Mouse (Mus musculus) midbrain, embryonic 12.5 days (tissue): ENCODE measurements around the gene Npdc1. TPM values are rescaled to one million over a fixed set of nuclear protein-coding genes. Genes with fewer than 3 reads are reported as not detected.

Source experiments
- ATAC-seq: fragments of 200-750 bp; cut with Nextera tagmentation; 2 replicates; pipeline ENCODE4 v1.8.0; 2017; ENCODE audit warnings: low read depth, moderate TSS enrichment, moderate library complexity; ENCODE audit not compliant: low FRiP score
- H3K27ac ChIP-seq: fragments of 300-500 bp; sonication (generic); replicated peaks from 2 replicates; pipeline ENCODE4 v1.5.1; 2016; ENCODE audit warnings: mild to moderate bottlenecking
- H3K27me3 ChIP-seq: fragments of 300-500 bp; sonication (generic); 2 replicates; pipeline ENCODE4 v1.6.1; 2016; ENCODE audit warnings: mild to moderate bottlenecking
- H3K36me3 ChIP-seq: fragments of 300-500 bp; sonication (generic); 2 replicates; pipeline ENCODE4 v1.6.1; 2016
- H3K4me1 ChIP-seq: fragments of 300-500 bp; sonication (generic); 2 replicates; pipeline ENCODE4 v1.6.1; 2016
- H3K4me2 ChIP-seq: fragments of 300-500 bp; sonication (generic); replicated peaks from 2 replicates; pipeline ENCODE4 v1.6.1; 2016; ENCODE audit warnings: mild to moderate bottlenecking, moderate library complexity
- H3K4me3 ChIP-seq: fragments of 300-500 bp; sonication (generic); 2 replicates; pipeline ENCODE4 v1.5.1; 2016; ENCODE audit warnings: mild to moderate bottlenecking
- H3K9ac ChIP-seq: fragments of 300-500 bp; sonication (generic); replicated peaks from 2 replicates; pipeline ENCODE4 v1.6.1; 2016; ENCODE audit warnings: mild to moderate bottlenecking, moderate library complexity
- H3K9me3 ChIP-seq: fragments of 300-500 bp; sonication (generic); 2 replicates; pipeline ENCODE4 v1.6.1; 2016; ENCODE audit warnings: mild to moderate bottlenecking
- WGBS: fragments of 180-500 bp; shearing (Covaris S2); methylation state at CpG from one replicate; pipeline ENCODE4 v1.1.7; 2016; 5-methylcytosine and 5-hydroxymethylcytosine counted together
- microRNA-seq: library from miRNA; unstranded; fragments of <30 nt; microRNA quantifications from one replicate; pipeline ENCODE4, GENCODE M21; 2017
- polyA plus RNA-seq: library from polyadenylated mRNA; unstranded; fragments of >200 nt; fragmentation: Nextera tagmentation; extraction: Ambion mirVana; gene quantifications from 2 replicates; pipeline ENCODE4 v1.2.1, GENCODE M21; 2016

Gene Npdc1
- polyA plus RNA-seq, 1 experiment from 2014 or later: 216 TPM

- no peak overlapping the region for H3K4me2 ChIP-seq
- no peak overlapping the region for H3K27ac ChIP-seq
- no peak overlapping the region for H3K9ac ChIP-seq
- no peaks in the 10 kb centered on the region for H3K4me1 ChIP-seq
- H3K27me3 ChIP-seq: no peaks in the 10 kb centered on the region
- H3K9me3 ChIP-seq: no peaks in the 10 kb centered on the region
- H3K36me3 ChIP-seq: peaks cover 56% of the 10 kb centered on the region
- ATAC-seq: no peak
- WGBS: 94% methylated on average over 10 of the region's 10 CpGs
- H3K4me3 ChIP-seq: no peak overlapping the region
Measured at GRCm38 (mm10) chr2:25436286-25436820, 37.2 kb downstream of the Npdc1 start.

DNA sequence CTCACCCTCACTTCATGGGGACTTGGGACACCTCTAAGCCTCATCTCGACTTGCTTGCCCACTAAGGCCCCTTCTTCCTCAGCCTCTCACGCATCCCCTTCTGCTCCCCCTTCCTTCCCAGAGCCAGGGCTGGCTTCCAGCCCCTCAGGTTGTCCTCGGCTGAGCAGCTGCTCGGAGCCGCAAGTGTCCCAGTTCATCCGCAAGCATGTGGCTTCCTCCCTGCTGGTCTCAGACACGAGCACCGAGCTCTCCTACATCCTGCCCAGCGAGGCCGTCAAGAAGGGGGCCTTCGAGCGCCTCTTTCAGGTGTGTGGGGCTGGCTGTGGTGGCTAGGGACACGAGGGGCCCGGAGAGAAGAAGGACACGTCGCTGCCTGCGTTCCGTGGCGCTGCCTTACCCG lies 41.9 kb downstream of the Npdc1 start:
- Histone ChIP-seq H3K27me3 (no peaks in the 10 kb centered on the region), H3K27ac (no peak overlapping the region), H3K9me3 (no peaks in the 10 kb centered on the region), H3K9ac (no peak overlapping the region), H3K4me3 (no peak overlapping the region), H3K4me1 (no peaks in the 10 kb centered on the region), H3K36me3 (peaks cover 95% of the 10 kb centered on the region), H3K4me2 (no peak overlapping the region)
- ATAC-seq: no peak
- WGBS: 88% methylated on average over 20 of the region's 20 CpGs

- H3K4me2 ChIP-seq: no peak overlapping the region
- no peak overlapping the region for H3K27ac ChIP-seq
- no peak overlapping the region for H3K9ac ChIP-seq
- no peaks in the 10 kb centered on the region for H3K4me1 ChIP-seq
- peaks cover 95% of the 10 kb centered on the region for H3K36me3 ChIP-seq
- 96% methylated on average over 14 of the region's 14 CpGs for WGBS
- H3K9me3 ChIP-seq: no peaks in the 10 kb centered on the region
- no peak for ATAC-seq
- no peak overlapping the region for H3K4me3 ChIP-seq
- no peaks in the 10 kb centered on the region for H3K27me3 ChIP-seq
Measured at GRCm38 (mm10) chr2:25442682-25443081, 43.5 kb downstream of the Npdc1 start.

DNA sequence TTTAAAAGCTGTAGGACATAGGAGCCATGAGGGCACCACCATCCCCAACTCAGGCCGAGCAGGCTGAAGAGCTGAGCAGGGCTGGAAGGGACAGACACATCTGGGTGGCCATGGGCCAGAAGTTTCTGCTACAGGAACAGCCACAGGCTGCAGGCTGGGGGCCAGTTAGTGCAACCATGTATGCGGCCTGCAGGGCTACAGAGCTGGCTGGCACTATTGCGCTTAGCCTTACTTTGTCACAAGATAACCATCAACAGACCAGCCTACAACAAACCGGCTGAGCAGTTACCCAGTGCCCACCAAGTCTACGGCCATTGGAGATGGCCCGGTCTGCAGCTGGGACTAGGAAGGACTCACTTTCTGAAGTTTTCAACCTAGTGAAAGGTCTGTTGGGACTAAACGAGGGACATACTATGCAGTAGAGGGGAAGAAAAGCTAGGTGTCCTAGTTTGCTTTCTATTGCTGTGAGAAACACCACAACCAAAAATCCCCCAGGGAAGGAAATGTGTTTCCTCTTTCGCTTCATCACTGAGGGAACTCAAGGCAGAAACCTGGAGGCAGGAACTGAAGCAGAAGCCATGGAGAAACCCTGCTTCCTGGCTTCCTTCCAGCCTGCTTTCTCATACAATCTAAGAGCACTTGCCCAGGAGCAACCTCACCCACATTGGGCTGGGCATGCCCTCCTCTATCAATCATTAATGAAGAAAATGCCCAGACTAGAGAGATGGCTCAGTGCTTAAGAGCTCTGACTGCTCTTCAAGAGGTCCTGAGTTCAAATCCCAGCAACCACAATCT lies 51.9 kb downstream of the Npdc1 start:
- WGBS: 86% methylated on average over 8 of the region's 8 CpGs
- no peak overlapping the region for H3K4me3 ChIP-seq

DNA sequence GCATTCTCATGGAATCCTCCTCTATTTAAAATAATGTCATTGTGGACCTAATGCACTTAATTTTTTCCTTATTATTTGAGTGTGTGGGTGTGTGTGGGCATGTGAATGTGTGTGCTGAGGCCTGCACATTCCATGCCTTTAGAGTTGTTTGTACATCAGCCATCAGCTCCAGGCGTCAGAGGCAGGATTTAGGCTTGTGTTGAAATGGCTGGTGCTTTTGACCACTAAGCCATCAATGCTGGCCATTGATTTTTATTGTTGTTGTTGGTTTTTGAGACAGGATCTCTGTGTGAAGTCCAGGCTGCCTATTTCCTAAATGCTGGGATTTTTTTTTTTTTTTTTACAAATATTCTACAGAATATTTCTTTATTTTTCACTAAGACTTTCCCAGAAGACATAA lies 53.8 kb downstream of the Npdc1 start:
- WGBS: 45% methylated on average over 1 of the region's 1 CpGs
- no peaks in the 10 kb centered on the region; the same call in 1 of the 2 replicates for H3K27me3 ChIP-seq
- H3K27ac ChIP-seq: no peak overlapping the region
- no peak for ATAC-seq
- H3K4me3 ChIP-seq: no peak overlapping the region
- no peaks in the 10 kb centered on the region for H3K9me3 ChIP-seq
- no peak overlapping the region for H3K9ac ChIP-seq
- no peak overlapping the region for H3K4me2 ChIP-seq
- H3K36me3 ChIP-seq: peaks cover 6% of the 10 kb centered on the region
- H3K4me1 ChIP-seq: no peaks in the 10 kb centered on the region

More for the DNA sequence above, 51.9 kb downstream of the Npdc1 start:
- no peak overlapping the region for H3K9ac ChIP-seq
- no peaks in the 10 kb centered on the region for H3K4me1 ChIP-seq
- H3K27ac ChIP-seq: no peak overlapping the region
- peaks cover 23% of the 10 kb centered on the region for H3K36me3 ChIP-seq
- no peak for ATAC-seq
- H3K9me3 ChIP-seq: no peaks in the 10 kb centered on the region
- H3K27me3 ChIP-seq: no peaks in the 10 kb centered on the region; the same call in 1 of the 2 replicates
- no peak overlapping the region for H3K4me2 ChIP-seq

DNA sequence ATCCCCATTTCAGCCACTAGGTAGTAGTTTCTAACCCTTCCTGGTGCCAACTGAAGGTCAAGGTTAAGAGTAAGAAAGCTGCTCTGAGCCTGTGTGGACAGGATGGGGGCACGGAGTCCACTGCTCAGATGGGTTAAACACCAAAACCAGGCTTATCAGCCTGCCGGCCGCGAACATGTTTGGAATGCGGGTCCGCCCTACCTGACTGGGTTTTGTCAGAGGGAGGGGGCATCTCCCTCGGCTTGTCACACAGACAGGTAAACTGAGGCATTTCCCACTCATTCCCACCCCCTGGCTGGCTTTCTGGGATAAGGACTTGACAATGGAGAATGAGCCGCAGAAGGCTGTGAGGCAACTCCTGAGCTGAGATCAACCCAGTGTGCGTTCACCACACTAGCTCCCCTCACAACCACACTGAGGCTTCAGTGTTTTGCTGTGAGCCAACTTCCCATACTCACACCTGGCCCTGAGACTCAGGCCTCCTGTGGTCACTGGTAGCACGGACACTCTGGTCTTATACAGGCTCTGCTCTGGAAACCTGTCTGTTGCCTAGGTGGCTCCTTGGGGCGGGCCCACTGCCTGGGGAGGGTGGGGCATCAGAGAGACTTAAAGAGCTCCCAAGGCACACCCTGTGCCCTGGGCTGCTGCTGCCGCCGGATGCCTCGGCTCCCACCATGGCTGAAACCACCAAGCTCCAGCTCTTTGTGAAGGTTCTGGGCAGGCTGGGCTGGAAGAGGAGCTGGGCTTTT lies 57.2 kb downstream of the Npdc1 start, which contains the start of gene Clic3:
Gene Clic3, plus strand, starts transcription at position 634 of the 749 bp plus-strand sequence.
- 65% methylated on average over 14 of the region's 14 CpGs for WGBS
- no peaks in the 10 kb centered on the region; the same call in 1 of the 2 replicates for H3K27me3 ChIP-seq
- no peak within 1 kb of the TSS for H3K4me3 ChIP-seq
- H3K4me2 ChIP-seq: no peak within 1 kb of the TSS
- H3K9ac ChIP-seq: 0 out of 2 replicates have a peak within 1 kb of the TSS, but pooled peaks have one; percentile 17
- peaks cover 15% of the 10 kb centered on the region for H3K4me1 ChIP-seq
- no peaks in the 10 kb centered on the region for H3K9me3 ChIP-seq
- peaks cover 14% of the 10 kb centered on the region for H3K36me3 ChIP-seq
- no peak within 1 kb of the TSS for H3K27ac ChIP-seq
- no peak for ATAC-seq

GRCm38 (mm10) chr2:25457022-25457896 lies 58.1 kb downstream of the Npdc1 start:
- no peak for ATAC-seq
- 88% methylated on average over 9 of the region's 9 CpGs for WGBS
- 0 out of 2 replicates have a peak overlapping the region, but pooled peaks have one; percentile 17 for H3K9ac ChIP-seq
- no peaks in the 10 kb centered on the region; the same call in 1 of the 2 replicates for H3K27me3 ChIP-seq
- peaks cover 18% of the 10 kb centered on the region for H3K4me1 ChIP-seq
- no peak overlapping the region for H3K27ac ChIP-seq
- peaks cover 14% of the 10 kb centered on the region for H3K36me3 ChIP-seq
- no peaks in the 10 kb centered on the region for H3K9me3 ChIP-seq
- no peak overlapping the region for H3K4me3 ChIP-seq
- no peak overlapping the region for H3K4me2 ChIP-seq

GRCm38 (mm10) chr2:25458911-25459310 lies 59.8 kb downstream of the Npdc1 start:
- 87% methylated on average over 5 of the region's 5 CpGs for WGBS
- no peak overlapping the region for H3K4me2 ChIP-seq

More at GRCm38 (mm10) chr2:25458911-25459310, 59.8 kb downstream of the Npdc1 start:
- no peak overlapping the region for H3K9ac ChIP-seq
- H3K27me3 ChIP-seq: no peaks in the 10 kb centered on the region; the same call in 1 of the 2 replicates
- H3K4me3 ChIP-seq: no peak overlapping the region
- peaks cover 14% of the 10 kb centered on the region for H3K36me3 ChIP-seq
- no peaks in the 10 kb centered on the region for H3K9me3 ChIP-seq
- H3K4me1 ChIP-seq: peaks cover 18% of the 10 kb centered on the region
- no peak for ATAC-seq
- H3K27ac ChIP-seq: no peak overlapping the region

Small RNAs within 50 kb of the gene (microRNA-seq; reads per million reads assigned to microRNA genes)
- gene Mir3087: not detected

Other genes with a start within 250 kb of the Npdc1 start
- gene Nrarp, start 218.6 kb upstream of the Npdc1 start, polyA plus RNA-seq: 91.2 and 92.1 TPM in 2 replicates
- gene Tor4a, start 202.5 kb upstream of the Npdc1 start, polyA plus RNA-seq: 1.4 and 1.6 TPM in 2 replicates
- 118 and 123 TPM in 2 replicates for gene Nelfb, start 187.9 kb upstream of the Npdc1 start, polyA plus RNA-seq
- gene Stpg3, start 184.7 kb upstream of the Npdc1 start, polyA plus RNA-seq: not detected in 2 replicates
- 0.21 and 1.6 TPM in 2 replicates for gene Fam166a, start 180.6 kb upstream of the Npdc1 start, polyA plus RNA-seq
- gene Tubb4b, start 174.6 kb upstream of the Npdc1 start, polyA plus RNA-seq: 460 and 476 TPM in 2 replicates
- gene Slc34a3, start 165.0 kb upstream of the Npdc1 start, polyA plus RNA-seq: not detected in 2 replicates
- gene Rnf224, start 162.6 kb upstream of the Npdc1 start, polyA plus RNA-seq: not detected in 2 replicates
- 31.9 and 35.3 TPM in 2 replicates for gene Rnf208, start 157.1 kb upstream of the Npdc1 start, polyA plus RNA-seq
- not detected in 2 replicates for gene Cysrt1, start 156.9 kb upstream of the Npdc1 start, polyA plus RNA-seq
- 5.1 and 5.2 TPM in 2 replicates for gene AL732309.1, start 152.5 kb upstream of the Npdc1 start, polyA plus RNA-seq
- gene Tmem203, start 143.9 kb upstream of the Npdc1 start, polyA plus RNA-seq: 20.6 and 23.6 TPM in 2 replicates
- gene Tprn, start 136.7 kb upstream of the Npdc1 start, polyA plus RNA-seq: 10.1 and 10.2 TPM in 2 replicates
- gene Ssna1, start 126.9 kb upstream of the Npdc1 start, polyA plus RNA-seq: 210 and 216 TPM in 2 replicates
- gene Anapc2, start 126.9 kb upstream of the Npdc1 start, polyA plus RNA-seq: 143 and 144 TPM in 2 replicates
- gene Tmem210, start 111.2 kb upstream of the Npdc1 start, polyA plus RNA-seq: not detected in 2 replicates
- gene Lrrc26, start 109.4 kb upstream of the Npdc1 start, polyA plus RNA-seq: not detected in 2 replicates
- gene Grin1, start 80.2 kb upstream of the Npdc1 start, polyA plus RNA-seq: 6.1 and 8.2 TPM in 2 replicates
- 72.2 and 72.9 TPM in 2 replicates for gene Man1b1, start 67.0 kb upstream of the Npdc1 start, polyA plus RNA-seq
- 19.5 and 20.5 TPM in 2 replicates for gene Dpp7, start 43.0 kb upstream of the Npdc1 start, polyA plus RNA-seq
- 2.9 and 7.4 TPM in 2 replicates for gene Uap1l1, start 33.7 kb upstream of the Npdc1 start, polyA plus RNA-seq
- gene Sapcd2, start 27.0 kb upstream of the Npdc1 start, polyA plus RNA-seq: 52.1 and 52.3 TPM in 2 replicates
- 0.20 TPM in 2 replicates for gene Entpd2, start 3.5 kb upstream of the Npdc1 start, polyA plus RNA-seq
- 0.09 TPM in 1 of 2 replicates, not detected in the other for gene Fut7, start 23.9 kb downstream of the Npdc1 start, polyA plus RNA-seq
- 9.4 and 10.3 TPM in 2 replicates for gene Abca2, start 29.4 kb downstream of the Npdc1 start, polyA plus RNA-seq
- gene Clic3, start 57.5 kb downstream of the Npdc1 start, polyA plus RNA-seq: 2.5 and 2.9 TPM in 2 replicates
- 42.9 and 48.6 TPM in 2 replicates for gene Paxx, start 61.7 kb downstream of the Npdc1 start, polyA plus RNA-seq
- 1.5 and 1.8 TPM in 2 replicates for gene Ptgds, start 70.7 kb downstream of the Npdc1 start, polyA plus RNA-seq
- gene Lcn12, start 94.6 kb downstream of the Npdc1 start, polyA plus RNA-seq: not detected in 2 replicates
- gene Fbxw5, start 101.4 kb downstream of the Npdc1 start, polyA plus RNA-seq: 104 and 112 TPM in 2 replicates
- gene C8g, start 102.4 kb downstream of the Npdc1 start, polyA plus RNA-seq: 5.1 and 5.3 TPM in 2 replicates
- 32.3 and 32.4 TPM in 2 replicates for gene Traf2, start 147.6 kb downstream of the Npdc1 start, polyA plus RNA-seq
- gene Edf1, start 158.5 kb downstream of the Npdc1 start, polyA plus RNA-seq: 362 and 366 TPM in 2 replicates
- 5.1 and 7.2 TPM in 2 replicates for gene Mamdc4, start 175.5 kb downstream of the Npdc1 start, polyA plus RNA-seq
- 166 and 173 TPM in 2 replicates for gene Phpt1, start 175.9 kb downstream of the Npdc1 start, polyA plus RNA-seq
- 1.8 and 1.9 TPM in 2 replicates for gene Ajm1, start 182.4 kb downstream of the Npdc1 start, polyA plus RNA-seq
- 69.3 and 71.0 TPM in 2 replicates for gene Rabl6, start 209.2 kb downstream of the Npdc1 start, polyA plus RNA-seq
- gene Ccdc183, start 218.3 kb downstream of the Npdc1 start, polyA plus RNA-seq: 0.20 and 0.36 TPM in 2 replicates
- gene Tmem141, start 222.7 kb downstream of the Npdc1 start, polyA plus RNA-seq: 15.4 and 20.7 TPM in 2 replicates
- 1.6 and 2.2 TPM in 2 replicates for gene Fcna, start 228.7 kb downstream of the Npdc1 start, polyA plus RNA-seq